Mouse (Mus musculus) ES-E14 (cell line): ENCODE measurements around the gene Phf7.

Experiments
- CHD2 ChIP-seq: IDR thresholded peaks from 2 replicates; pipeline ENCODE4 v1.6.1; 2014; ENCODE audit warnings: mild to moderate bottlenecking, low read depth, low read length, inconsistent platforms
- MAFK ChIP-seq: IDR thresholded peaks from 2 replicates; pipeline ENCODE4 v1.6.1; 2014; ENCODE audit warnings: mild to moderate bottlenecking, low read depth, low read length, inconsistent platforms; ENCODE audit not compliant: insufficient read depth
- ZC3H11A ChIP-seq: IDR thresholded peaks from 2 replicates; pipeline ENCODE4 v1.6.1; 2012; ENCODE audit warnings: low read depth, mild to moderate bottlenecking, inconsistent platforms, low read length, borderline replicate concordance
- ZNF384 ChIP-seq: IDR thresholded peaks from 2 replicates; pipeline ENCODE4 v1.6.1; 2012; ENCODE audit warnings: low read depth, low read length, inconsistent platforms

- TF ChIP-seq MAFK (no peak), ZNF384 (no peak), ZC3H11A (no peak), CHD2 (no peak)
Measured at GRCm38 (mm10) chr14:31212499-31212898, 38.6 kb downstream of the Phf7 start.
